Mouse (Mus musculus) C2C12 (cell line): ENCODE measurements around the gene Sept4. TPM values are rescaled to one million over a fixed set of nuclear protein-coding genes. Genes with fewer than 3 reads are reported as not detected.

Experiments
- H3K27me3 ChIP-seq: one replicate; pipeline ENCODE4 v1.6.1; 2011; ENCODE audit not compliant: control insufficient read depth, insufficient read depth, insufficient read length
- H3K36me3 ChIP-seq: one replicate; pipeline ENCODE4 v1.6.1; 2011; ENCODE audit not compliant: control insufficient read depth, insufficient read depth
- H3K4me3 ChIP-seq: one replicate; pipeline ENCODE4 v1.5.1; 2011; ENCODE audit warnings: mild to moderate bottlenecking, control low read depth; ENCODE audit not compliant: poor library complexity, insufficient read depth, severe bottlenecking
- H3K79me2 ChIP-seq: one replicate; pipeline ENCODE4 v1.6.1; 2011; ENCODE audit not compliant: control insufficient read depth, insufficient read depth
- H3K79me3 ChIP-seq: one replicate; pipeline ENCODE4 v1.6.1; 2011; ENCODE audit warnings: low read depth, control low read depth
- H3ac ChIP-seq: one replicate; pipeline ENCODE3; 2011; ENCODE audit warnings: low read depth; ENCODE audit not compliant: control insufficient read depth, insufficient read length
- CEBPB ChIP-seq: IDR thresholded peaks from one replicate; pipeline ENCODE4 v1.6.1; 2011; ENCODE audit warnings: low read depth, mild to moderate bottlenecking, control low read depth, moderate library complexity
- CTCF ChIP-seq: IDR thresholded peaks from one replicate; pipeline ENCODE4 v1.5.1; 2011; ENCODE audit not compliant: control insufficient read depth, insufficient read depth, insufficient read length
- FOSL1 ChIP-seq: IDR thresholded peaks from one replicate; pipeline ENCODE4 v1.8.0; 2011; ENCODE audit warnings: mild to moderate bottlenecking, low read length; ENCODE audit not compliant: poor library complexity, insufficient read depth, severe bottlenecking
- MAX ChIP-seq: IDR thresholded peaks from one replicate; pipeline ENCODE4 v1.6.1; 2011; ENCODE audit warnings: mild to moderate bottlenecking, control low read depth
- MYOD1 ChIP-seq: IDR thresholded peaks from one replicate; pipeline ENCODE4 v1.6.1; 2011; ENCODE audit warnings: low read depth; ENCODE audit not compliant: control insufficient read depth, insufficient read length
- MYOG ChIP-seq: IDR thresholded peaks from one replicate; pipeline ENCODE4 v1.6.1; 2011; ENCODE audit not compliant: control insufficient read depth, insufficient read length; ENCODE audit errors: extremely low read depth
- USF1 ChIP-seq: IDR thresholded peaks from one replicate; pipeline ENCODE4 v1.6.1; 2011; ENCODE audit warnings: low read depth, mild to moderate bottlenecking, control low read depth, moderate library complexity
- polyA plus RNA-seq: library from polyadenylated mRNA; unstranded; fragments of >200 nt; fragmentation: generic; extraction: Trizol; gene quantifications from one replicate; pipeline ENCODE4 v1.2.1, GENCODE M21; 2012; ENCODE audit warnings: missing spikeins

Gene Sept4
- polyA plus RNA-seq, 1 experiment = 0.19 TPM

GRCm38 (mm10) chr11:87574520-87575180 is 5.9 kb downstream of the Sept4 start:
- H3K79me3 ChIP-seq = no peaks in the 10 kb centered on the region
- no peaks in the 10 kb centered on the region for H3K36me3 ChIP-seq
- peaks cover 64% of the 10 kb centered on the region for H3K27me3 ChIP-seq
- TF ChIP-seq MAX (no peak), FOSL1 (no peak), USF1 (no peak), CEBPB (no peak), MYOD1 (no peak), MYOG (no peak), CTCF (no peak)
- no peaks in the 10 kb centered on the region for H3K79me2 ChIP-seq
- no peak overlapping the region for H3K4me3 ChIP-seq
- no peak overlapping the region for H3ac ChIP-seq

GRCm38 (mm10) chr11:87577601-87578248 is 9.0 kb downstream of the Sept4 start:
- TF ChIP-seq MYOD1 (no peak), USF1 (no peak)
- H3K4me3 ChIP-seq = no peak overlapping the region
- no peaks in the 10 kb centered on the region for H3K79me2 ChIP-seq
- H3K36me3 ChIP-seq = no peaks in the 10 kb centered on the region
- H3K79me3 ChIP-seq = no peaks in the 10 kb centered on the region
- peaks cover 43% of the 10 kb centered on the region for H3K27me3 ChIP-seq
- H3ac ChIP-seq = no peak overlapping the region

- TF ChIP-seq CTCF (no peak), MAX (no peak), CEBPB (no peak), FOSL1 (no peak), USF1 (no peak), MYOG (no peak), MYOD1 (no peak)
These were observed 9.7 kb downstream of the Sept4 start for GRCm38 (mm10) chr11:87578249-87578962.

GRCm38 (mm10) chr11:87578963-87579601 is 10.4 kb downstream of the Sept4 start:
- no peaks in the 10 kb centered on the region for H3K36me3 ChIP-seq
- no peak overlapping the region for H3K4me3 ChIP-seq
- H3K27me3 ChIP-seq = peaks cover 31% of the 10 kb centered on the region
- H3K79me3 ChIP-seq = no peaks in the 10 kb centered on the region
- H3ac ChIP-seq = no peak overlapping the region
- no peaks in the 10 kb centered on the region for H3K79me2 ChIP-seq
- TF ChIP-seq FOSL1 (no peak), MYOD1 (no peak), CTCF (no peak), CEBPB (no peak), USF1 (no peak), MAX (no peak), MYOG (no peak)

More at GRCm38 (mm10) chr11:87578249-87578962, 9.7 kb downstream of the Sept4 start:
- no peaks in the 10 kb centered on the region for H3K36me3 ChIP-seq
- no peaks in the 10 kb centered on the region for H3K79me2 ChIP-seq
- no peaks in the 10 kb centered on the region for H3K79me3 ChIP-seq
- no peak overlapping the region for H3K4me3 ChIP-seq
- peaks cover 37% of the 10 kb centered on the region for H3K27me3 ChIP-seq
- no peak overlapping the region for H3ac ChIP-seq

GRCm38 (mm10) chr11:87579713-87580112 is 11.0 kb downstream of the Sept4 start:
- no peaks in the 10 kb centered on the region for H3K79me3 ChIP-seq
- no peak overlapping the region for H3K4me3 ChIP-seq
- H3K79me2 ChIP-seq = no peaks in the 10 kb centered on the region
- H3K27me3 ChIP-seq = peaks cover 27% of the 10 kb centered on the region
- no peak for TF ChIP-seq FOSL1
- no peaks in the 10 kb centered on the region for H3K36me3 ChIP-seq
- H3ac ChIP-seq = no peak overlapping the region
